In genomic region chr8:91467463-91467862, GRCm38 (mm10) we compare ENCODE assay signal across 24 mouse cellular contexts.
DNase-seq lines count a peak whose midpoint lies in the region; ATAC-seq and TF ChIP-seq lines count a peak whose summit lies in the region.
"Had no signal": no experiment of that assay in that cellular context is flagged by ENCODE, and none has a peak within 500 bp of the region (broad histone marks: within the 10 kb centered on the region; RNA-seq: fewer than 3 reads in every experiment).

No protein-coding gene starts in this region.

- peak; percentile 94 for ATAC-seq in lung, embryonic 14.5 days (ENCODE audit: insufficient read depth)
- ATAC-seq: CD4-positive, CD25-positive, alpha-beta regulatory T cell, adult 4 months; forebrain, embryonic 14.5 days; forebrain, postnatal 0 days had no signal

- no peak overlapping the region for H3K4me2 ChIP-seq in lung, embryonic 14.5 days
- H3K4me2 ChIP-seq: embryonic facial prominence, embryonic 12.5 days; embryonic facial prominence, embryonic 15.5 days; heart, embryonic 13.5 days; hindbrain, embryonic 14.5 days had no signal

- H3K27me3 ChIP-seq in lung, embryonic 14.5 days (ENCODE audit: insufficient read depth, low read length), result no peaks in the 10 kb centered on the region
- no peaks in the 10 kb centered on the region for H3K27me3 ChIP-seq in testis, adult 2 months (ENCODE audit: control insufficient read depth, insufficient read depth, low read length)
- H3K27me3 ChIP-seq: embryonic facial prominence, embryonic 12.5 days; embryonic facial prominence, embryonic 15.5 days; heart, embryonic 13.5 days had no signal

- H3K9ac ChIP-seq in lung, embryonic 14.5 days, result no peak overlapping the region
- H3K9ac ChIP-seq: embryonic facial prominence, embryonic 12.5 days; embryonic facial prominence, embryonic 15.5 days; forebrain, postnatal 0 days; heart, embryonic 13.5 days; hindbrain, embryonic 14.5 days had no signal

- H3K9me3 ChIP-seq in lung, embryonic 14.5 days (ENCODE audit: low read depth, low read length), result no peaks in the 10 kb centered on the region
- H3K9me3 ChIP-seq: embryonic facial prominence, embryonic 12.5 days; embryonic facial prominence, embryonic 15.5 days; heart, embryonic 13.5 days had no signal

- H3K27ac ChIP-seq in lung, embryonic 14.5 days (ENCODE audit: low read depth), result no peak overlapping the region
- peak overlapping the region; percentile 23; the same call in 1 of the 2 replicates for H3K27ac ChIP-seq in testis, adult 2 months (ENCODE audit: control insufficient read depth, insufficient read depth, low read depth, low read length)
- H3K27ac ChIP-seq: embryonic facial prominence, embryonic 12.5 days; embryonic facial prominence, embryonic 15.5 days; gastrocnemius, adult 2 months; heart, embryonic 13.5 days; hindbrain, embryonic 14.5 days had no signal

- DNase-seq in lung, embryonic 14.5 days, result peak; percentile 92
- DNase-seq in lung, adult 18-20 months, result no peak
- DNase-seq in testis, postnatal 10 days (ENCODE audit: low spot score), result no peak
- peak; percentile 72 for DNase-seq in lung, postnatal 10 days
- peak; percentile 71 for DNase-seq in lung, postnatal 36 days
- DNase-seq in adrenal gland, postnatal 10 days, result no peak
- DNase-seq in adrenal gland, postnatal 14 days, result no peak
- DNase-seq: adrenal gland, postnatal 36 days; cerebellum, adult 18-20 months; cerebellum, adult 9-10 months; cerebellum, postnatal 14 days; forebrain, postnatal 0 days; gastrocnemius, adult 2 months; gastrocnemius, postnatal 14 days; heart, adult 18-20 months; heart, postnatal 14 days; heart, postnatal 4 days had no signal

- no peak for TF ChIP-seq CTCF in lung, embryonic 14.5 days (IDR thresholded peaks at IDR 0.05; ENCODE audit: low read depth)
- TF ChIP-seq CTCF in testis, adult 2 months (IDR thresholded peaks at IDR 0.05; ENCODE audit: control insufficient read depth, insufficient read depth, insufficient replicate concordance, low read depth, low read length), result no peak

- no peak overlapping the region for H3K4me3 ChIP-seq in lung, embryonic 14.5 days (ENCODE audit: low read depth, low read length)
- peak overlapping the region; percentile 61; the same call in 1 of the 2 replicates for H3K4me3 ChIP-seq in testis, adult 2 months (ENCODE audit: control insufficient read depth, low read depth, low read length)
- H3K4me3 ChIP-seq: embryonic facial prominence, embryonic 12.5 days; embryonic facial prominence, embryonic 15.5 days; gastrocnemius, adult 2 months; heart, embryonic 13.5 days had no signal

- H3K4me1 ChIP-seq in lung, embryonic 14.5 days (ENCODE audit: insufficient read depth), result 0 out of 2 replicates have a peak, but pooled peaks cover 5% of the 10 kb centered on the region
- no peaks in the 10 kb centered on the region for H3K4me1 ChIP-seq in testis, adult 2 months (ENCODE audit: control insufficient read depth, insufficient read depth, low read length)
- H3K4me1 ChIP-seq: embryonic facial prominence, embryonic 12.5 days; embryonic facial prominence, embryonic 15.5 days; heart, embryonic 13.5 days had no signal

- WGBS in lung, embryonic 14.5 days, result 48% methylated on average over 3 of the region's 3 CpGs

- peaks cover 6% of the 10 kb centered on the region; the same call in 1 of the 2 replicates for H3K36me3 ChIP-seq in lung, embryonic 14.5 days (ENCODE audit: insufficient read depth)
- no peaks in the 10 kb centered on the region; the same call in 1 of the 2 replicates for H3K36me3 ChIP-seq in testis, adult 2 months (ENCODE audit: control insufficient read depth, insufficient read depth, low read length)

- TF ChIP-seq POLR2A in testis, adult 2 months (IDR thresholded peaks at IDR 0.05; ENCODE audit: control insufficient read depth, low read depth, low read length), result no peak

Comparison
In these comparisons a context has a peak if more than half of its experiments do, and no peak if none do; other contexts are left out.
1. DNase-seq: peak in lung, embryonic 14.5 days (single experiment), lung, postnatal 10 days (single experiment) and lung, postnatal 36 days (single experiment); none in lung, adult 18-20 months (0 of 2), testis, postnatal 10 days (single experiment), adrenal gland, postnatal 10 days (single experiment) and adrenal gland, postnatal 14 days (single experiment).